Mouse (Mus musculus): ENCODE measurements at regions not wholly inside any gene's neighbourhood (a gene's known extent, or its start where the extent isn't known, plus 50 kb on each side); places are given as distances from the start of the nearest gene placed in this dataset.

DNA sequence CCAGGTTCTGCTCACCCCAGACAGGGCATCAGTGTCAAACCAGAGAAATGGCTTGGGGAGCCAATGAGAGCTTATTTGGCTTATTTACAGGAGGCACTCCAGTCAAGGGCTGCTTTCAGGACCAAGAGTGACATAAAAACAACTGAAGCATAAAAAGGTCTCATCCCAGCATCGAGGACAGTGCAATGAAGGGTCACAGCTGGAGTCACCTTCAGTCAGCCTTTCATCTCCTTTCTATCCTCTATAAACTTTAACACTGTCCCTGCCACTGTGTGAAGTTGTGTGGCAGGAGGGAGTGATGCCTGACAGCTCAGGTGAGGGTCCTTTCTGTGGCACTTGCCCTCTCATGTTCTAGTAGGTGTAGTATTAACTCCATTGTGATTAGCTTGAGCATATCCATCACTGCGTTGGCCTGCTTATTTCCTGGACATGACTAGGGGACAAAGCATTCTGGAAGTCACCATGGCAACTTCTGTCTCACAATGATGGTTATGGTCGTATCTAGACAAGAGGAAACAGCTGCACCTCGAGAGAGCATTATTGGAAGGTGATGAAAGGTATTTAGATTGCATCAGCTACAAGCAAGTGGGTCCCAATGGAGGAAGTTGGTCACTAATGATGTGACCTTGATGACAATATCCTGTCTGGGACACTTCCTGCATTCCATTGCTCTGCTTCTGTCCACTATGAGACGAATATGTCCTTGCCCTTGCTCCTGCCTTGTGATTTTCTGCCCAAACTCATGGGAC, 87.8 kb upstream of the Enpp6 start:
- DNase-seq: no peak

DNA sequence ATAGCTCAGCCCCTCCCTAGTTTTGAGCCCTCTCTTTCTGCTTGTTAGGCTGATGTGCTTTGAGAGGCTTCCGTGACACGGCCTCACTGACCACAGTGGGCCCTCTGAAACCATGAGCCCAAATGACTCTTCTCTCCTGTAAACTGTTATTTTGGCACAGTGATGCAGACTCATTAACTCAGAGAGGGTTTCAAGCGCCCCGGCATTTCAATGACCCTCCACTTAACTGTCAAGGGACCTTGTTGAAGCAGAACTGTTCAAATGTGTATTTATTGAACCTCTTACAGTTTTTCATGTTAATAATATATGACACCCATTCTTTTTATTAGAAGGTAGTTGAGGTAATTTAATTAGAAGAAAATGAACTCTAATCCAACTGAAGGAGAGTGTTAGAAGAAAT, 85.9 kb upstream of the Enpp6 start:
- DNase-seq: no peak

DNA sequence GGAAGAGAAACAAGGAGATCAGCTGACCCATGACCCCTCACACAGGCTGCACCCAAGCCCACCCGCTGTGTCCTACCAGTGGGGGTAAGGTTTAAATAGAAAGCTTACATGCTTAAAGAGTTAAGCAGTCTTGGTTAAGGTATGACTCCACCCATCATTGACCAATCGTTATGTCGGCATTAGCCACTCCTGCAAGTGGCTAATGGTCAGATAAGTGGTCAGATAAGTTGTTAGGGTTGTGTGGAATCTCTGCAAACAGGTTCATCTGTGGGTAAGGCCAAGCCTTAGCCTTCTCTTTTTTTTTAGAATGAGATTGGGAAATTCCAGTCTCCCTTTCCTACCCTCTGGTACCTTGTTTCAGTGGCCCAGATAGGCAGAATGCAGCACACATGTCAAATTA, 82.0 kb upstream of the Enpp6 start:
- no peak for DNase-seq

DNA sequence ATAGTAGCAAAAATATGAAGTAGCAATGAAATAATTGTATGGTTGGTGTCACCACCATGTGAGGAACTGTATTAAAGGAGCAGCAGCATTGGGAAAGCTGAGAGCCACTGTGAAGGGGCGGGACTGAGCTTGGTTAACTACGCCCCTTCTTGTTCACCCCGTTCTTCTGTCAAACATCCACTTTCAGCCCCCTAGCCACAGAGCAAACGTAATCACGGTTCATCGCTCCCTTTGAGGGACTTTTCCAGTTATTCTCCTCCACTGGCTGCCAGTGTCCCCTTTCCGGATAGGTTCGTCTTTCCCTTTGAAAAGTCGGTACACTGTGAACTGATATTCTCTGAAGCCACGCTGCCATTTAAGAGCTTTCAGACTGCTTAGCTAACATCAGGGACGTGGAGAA, 79.3 kb upstream of the Enpp6 start:
- DNase-seq: no peak

DNA sequence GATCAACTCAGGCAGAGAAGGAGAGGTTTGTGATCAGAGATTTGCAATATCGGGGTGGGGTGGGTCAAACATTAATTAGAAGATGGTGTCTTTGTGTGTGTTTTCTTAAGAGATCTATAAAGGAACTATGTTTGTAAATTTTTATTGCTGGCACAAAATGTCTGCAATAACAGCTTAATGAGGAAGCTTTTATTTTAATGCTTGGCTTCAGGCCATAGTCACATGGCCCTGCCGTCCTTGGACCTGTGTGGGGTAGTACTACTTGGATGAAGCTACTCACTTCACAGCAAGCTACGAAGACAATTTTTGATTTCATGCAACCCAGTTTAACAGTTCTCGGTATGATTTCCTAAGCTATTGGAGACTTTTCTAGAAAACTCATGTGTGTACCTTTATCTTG, 78.5 kb upstream of the Enpp6 start:
- DNase-seq: no peak

DNA sequence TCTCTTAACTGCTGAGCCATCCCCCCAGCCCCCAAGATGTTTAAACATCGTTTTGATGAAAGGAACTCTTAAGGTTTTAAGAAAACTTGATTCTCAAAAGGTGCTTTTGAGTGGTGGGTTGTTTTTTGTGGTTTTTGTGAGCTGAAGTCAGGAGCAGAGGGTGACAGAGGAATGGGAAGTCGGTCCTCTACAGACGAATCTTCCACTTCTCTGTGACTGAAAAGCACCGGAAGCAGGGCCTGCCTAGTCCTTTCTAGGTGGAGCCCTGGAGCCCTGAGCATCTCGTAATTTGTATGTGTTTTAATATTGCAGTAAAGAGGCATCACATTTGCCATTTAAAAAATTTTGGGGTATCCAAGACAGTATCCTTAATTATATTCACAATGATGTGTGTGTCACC, 72.7 kb upstream of the Enpp6 start:
- DNase-seq: no peak

DNA sequence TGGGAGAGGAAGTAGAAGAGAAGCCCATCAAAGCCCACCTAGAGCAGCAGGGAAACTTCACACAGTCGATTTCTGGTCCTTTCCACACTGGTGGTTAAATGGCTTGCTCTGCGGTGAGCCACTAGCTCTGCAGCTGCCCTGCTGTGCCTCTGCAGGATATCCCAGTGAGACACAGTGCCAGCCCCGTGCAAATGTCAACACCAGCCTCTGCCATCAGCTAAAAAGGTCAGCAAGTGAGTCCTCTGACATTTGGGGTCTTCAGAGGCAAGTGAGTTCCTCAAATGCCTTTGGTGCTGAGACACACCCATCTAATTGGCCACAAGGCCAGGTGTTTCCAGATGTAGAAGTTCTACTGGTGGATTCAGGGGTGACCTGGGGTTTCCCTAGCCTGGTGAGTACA, 66.6 kb upstream of the Enpp6 start:
- DNase-seq: no peak

DNA sequence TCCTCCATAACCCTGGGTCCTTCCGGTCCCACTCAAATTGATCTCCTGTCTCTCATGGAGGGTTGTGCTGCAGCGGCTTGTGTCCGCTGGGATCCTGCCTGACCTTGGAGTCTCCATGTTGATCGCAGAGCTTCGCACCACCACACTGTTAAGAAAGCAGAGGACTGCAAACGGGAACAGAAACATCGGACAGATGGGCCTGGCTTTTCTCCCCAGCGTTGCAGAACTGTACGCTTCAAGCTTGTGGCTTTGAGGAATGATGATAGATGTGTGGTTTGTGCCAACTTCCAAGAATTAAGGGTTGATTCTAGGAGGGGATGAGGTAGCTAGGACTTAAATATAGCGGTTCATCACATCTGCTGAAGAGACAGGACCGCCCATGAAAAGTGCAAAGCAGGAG, 65.6 kb upstream of the Enpp6 start:
- DNase-seq: no peak

DNA sequence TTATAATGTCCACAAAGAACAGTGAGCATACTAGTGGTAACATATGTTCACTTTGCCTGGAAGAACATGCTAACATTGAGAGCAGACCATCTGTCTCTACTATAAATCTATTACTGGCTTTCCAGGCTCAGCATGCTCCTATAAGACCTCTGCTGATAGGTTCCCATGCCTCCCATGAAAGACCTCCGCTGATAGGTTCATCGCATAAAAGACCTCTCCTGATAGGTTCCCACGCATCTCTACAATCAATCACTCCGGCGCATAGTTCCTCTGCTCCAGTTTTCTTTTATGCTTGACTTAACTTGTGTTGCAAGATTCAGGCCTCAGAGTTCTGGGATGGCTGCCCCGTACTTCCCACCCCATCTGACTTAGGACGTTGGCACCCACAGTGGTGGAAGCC, 65.1 kb upstream of the Enpp6 start:
- no peak for DNase-seq

DNA sequence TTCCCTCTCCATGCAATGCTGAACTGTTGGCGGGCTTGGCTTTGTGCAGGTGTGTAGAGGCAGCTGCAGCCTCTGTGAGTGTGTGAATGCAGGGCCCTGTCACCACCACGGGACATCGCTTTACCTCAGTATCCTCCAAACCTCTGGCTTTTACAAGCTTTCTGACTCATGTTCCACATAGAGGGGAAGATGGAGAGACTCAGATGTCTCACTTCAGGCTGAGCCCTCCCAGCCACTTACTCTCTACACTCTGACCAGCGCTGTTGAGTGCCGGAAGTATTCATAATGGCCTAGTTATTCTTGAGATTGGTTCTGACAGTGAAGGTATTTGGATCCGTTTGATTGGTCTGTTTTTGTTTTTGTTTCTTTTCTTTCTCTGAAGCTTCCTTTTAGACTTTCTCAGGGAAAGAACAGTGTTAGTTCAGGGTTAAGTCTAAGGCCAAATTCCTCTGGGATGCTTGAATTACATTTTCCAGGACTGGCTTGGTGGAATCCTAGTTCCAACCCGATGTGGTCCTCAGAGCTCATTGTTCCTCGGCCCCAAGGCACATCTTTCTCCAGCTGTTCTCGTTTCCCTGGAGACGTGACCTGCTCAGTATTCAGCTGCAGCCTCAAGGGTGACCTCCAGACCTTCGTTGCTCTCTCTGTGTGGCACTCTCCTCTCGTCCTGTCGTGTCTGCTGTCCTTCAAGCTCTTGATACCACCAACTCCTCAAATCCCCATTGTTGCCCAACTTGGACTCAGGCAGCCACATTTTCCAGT, 61.7 kb upstream of the Enpp6 start:
- DNase-seq: no peak

DNA sequence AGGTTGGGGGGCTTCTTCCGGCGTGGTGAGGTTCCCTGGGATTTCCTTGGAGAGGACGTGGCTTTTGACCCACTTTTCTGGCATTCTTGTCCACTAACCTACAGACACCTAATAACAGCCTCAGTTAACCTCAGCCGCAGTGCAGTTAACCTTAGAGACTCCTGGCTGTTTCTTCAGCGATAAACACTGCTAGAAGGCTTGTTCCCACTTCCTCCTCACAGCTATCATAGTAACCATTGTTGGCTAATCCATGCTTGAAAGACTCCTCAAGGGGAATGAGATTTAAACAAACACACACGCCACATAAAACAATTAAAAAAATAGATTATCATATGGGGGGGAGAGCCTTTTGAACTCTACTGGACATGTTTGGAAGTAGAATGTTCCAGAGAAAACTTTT, 58.0 kb upstream of the Enpp6 start:
- DNase-seq: no peak

DNA sequence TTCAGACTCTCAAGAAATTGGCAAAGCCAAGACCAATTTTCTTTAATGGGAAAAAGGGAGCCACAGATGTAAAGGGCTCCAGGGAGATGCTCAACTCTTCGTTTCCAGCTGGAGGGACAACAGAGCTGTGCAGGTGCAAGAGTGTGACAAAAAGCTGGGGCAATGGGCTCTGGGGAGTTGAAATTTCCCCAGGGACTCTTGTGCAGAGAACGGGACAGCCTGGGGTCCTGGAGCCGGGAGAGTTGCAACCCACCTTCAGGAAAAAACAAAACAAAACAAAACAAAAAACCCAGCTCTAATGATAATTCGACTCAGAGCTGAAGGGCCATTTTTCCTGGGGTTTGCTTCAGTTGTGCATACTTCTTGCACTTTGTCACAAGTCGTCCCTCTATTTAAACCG, 57.0 kb upstream of the Enpp6 start:
- DNase-seq: no peak

DNA sequence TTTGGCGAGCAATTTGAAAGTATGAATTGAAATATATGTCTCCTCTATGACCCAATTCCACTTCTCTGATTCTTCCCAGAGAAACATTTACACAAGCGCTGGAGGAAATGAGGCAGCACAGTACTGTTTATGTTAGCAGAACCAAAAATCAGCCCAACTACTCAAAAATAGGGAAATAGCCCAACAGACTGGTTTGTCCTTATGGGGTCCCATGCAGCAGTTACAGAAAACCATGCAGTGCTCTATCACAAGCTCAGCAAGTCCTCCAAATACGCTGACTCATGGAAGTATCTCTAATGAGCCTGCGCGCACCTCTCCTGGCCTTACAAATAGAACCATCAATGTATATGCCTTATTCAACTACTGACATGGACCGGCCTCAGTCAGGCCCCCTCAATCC, 55.4 kb upstream of the Enpp6 start:
- DNase-seq: no peak

DNA sequence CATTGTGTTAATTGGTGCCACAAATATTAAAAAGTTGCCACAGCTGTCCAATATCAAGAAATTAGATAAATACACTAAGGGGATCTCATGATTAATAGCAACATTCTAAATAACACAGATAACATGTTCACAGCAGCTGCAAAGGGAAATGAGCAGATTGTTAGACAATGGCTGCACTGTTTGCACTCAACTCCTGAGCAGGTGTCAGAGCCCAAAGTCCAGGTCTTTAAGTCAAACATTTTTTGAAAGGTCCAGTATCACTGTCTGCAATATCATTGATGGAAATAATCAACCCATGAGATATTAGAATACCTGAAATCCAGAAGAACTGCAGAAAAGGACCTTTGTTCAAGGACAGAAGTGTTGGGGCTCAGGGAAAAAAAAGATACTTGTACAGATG, 53.4 kb upstream of the Enpp6 start:
- no peak for DNase-seq

DNA sequence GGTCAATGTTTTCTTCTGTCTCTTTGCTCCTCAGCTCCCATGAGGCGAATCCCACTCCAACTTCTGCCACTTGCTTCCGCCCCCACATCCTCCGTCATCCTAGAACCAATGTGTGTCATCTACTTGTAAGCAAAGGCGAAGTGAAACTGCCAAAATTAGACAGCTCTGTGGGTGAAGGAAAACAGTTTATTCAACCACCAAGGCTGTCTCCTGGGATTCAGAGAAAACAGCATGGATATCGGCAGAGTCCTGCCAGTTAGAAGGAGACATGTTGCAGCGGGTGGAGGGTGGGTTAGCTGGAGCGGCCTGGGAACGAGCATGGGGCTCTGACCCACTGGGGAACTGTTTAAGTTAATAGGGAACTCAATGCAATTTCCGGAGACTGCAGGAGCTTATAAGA, 52.4 kb upstream of the Enpp6 start:
- DNase-seq: no peak

DNA sequence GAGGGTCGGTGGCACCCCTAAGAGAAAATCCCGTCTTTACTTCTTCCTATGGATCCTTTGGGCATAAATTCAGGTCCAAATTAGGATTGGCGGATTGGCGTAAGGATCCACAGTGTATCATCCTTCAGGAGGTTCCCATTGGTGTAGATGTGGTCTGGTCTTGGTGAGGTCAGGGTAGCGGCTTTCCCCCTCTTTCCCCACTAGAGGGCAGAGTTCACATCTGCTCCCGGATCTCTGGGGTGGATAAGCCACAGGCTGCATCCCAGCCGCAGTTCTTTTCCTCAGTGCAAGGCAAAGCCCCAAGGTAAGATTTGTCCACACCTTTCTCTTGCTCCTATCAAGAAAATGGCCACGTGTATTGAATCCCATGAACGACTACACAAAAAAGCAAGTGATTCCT, 51.8 kb upstream of the Enpp6 start:
- DNase-seq: peak; percentile 49

DNA sequence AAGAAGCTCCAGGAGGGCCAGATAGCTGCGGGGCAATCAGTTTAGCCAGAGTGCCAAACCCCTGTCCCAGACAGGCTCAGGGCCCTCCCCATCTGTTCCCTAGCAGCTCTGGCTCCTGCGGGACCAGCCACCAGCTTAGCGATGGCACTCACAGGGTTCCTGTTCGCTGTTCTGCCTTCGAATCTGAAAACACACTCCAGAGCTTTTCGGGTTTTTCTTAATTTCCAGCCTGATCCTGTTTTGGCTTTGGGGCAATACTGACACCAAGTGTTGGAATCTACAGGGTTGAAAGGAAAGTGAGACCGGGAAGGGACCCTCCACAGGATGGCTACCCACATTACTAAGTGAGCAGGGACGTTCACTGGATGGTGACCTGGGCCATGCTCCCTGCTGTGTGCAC, 50.6 kb upstream of the Enpp6 start:
- no peak for DNase-seq

Data from liver (tissue).